Mouse (Mus musculus) forebrain, embryonic 16.5 days (tissue): ENCODE measurements around the gene Asphd2. TPM values are rescaled to one million over a fixed set of nuclear protein-coding genes. Genes with fewer than 3 reads are reported as not detected.

ENCODE experiments used
- ATAC-seq: fragments of 200-750 bp; cut with Nextera tagmentation; 2 replicates; pipeline ENCODE4 v1.8.0; 2017; ENCODE audit warnings: mild to moderate bottlenecking, moderate library complexity
- H3K27ac ChIP-seq: fragments of 300-500 bp; sonication (generic); 2 replicates; pipeline ENCODE4 v1.5.1; 2014; ENCODE audit warnings: low read length, control low read depth
- H3K27me3 ChIP-seq: fragments of 300-500 bp; sonication (generic); replicated peaks from 2 replicates; pipeline ENCODE4 v1.6.1; 2014; ENCODE audit warnings: low read length; ENCODE audit not compliant: control insufficient read depth, insufficient read depth
- H3K36me3 ChIP-seq: fragments of 300-500 bp; sonication (generic); 2 replicates; pipeline ENCODE4 v1.6.1; 2014; ENCODE audit not compliant: control insufficient read depth, insufficient read depth
- H3K4me1 ChIP-seq: fragments of 300-500 bp; sonication (generic); replicated peaks from 2 replicates; pipeline ENCODE4 v1.6.1; 2014; ENCODE audit warnings: low read length; ENCODE audit not compliant: control insufficient read depth, insufficient read depth
- H3K4me2 ChIP-seq: fragments of 300-500 bp; sonication (generic); 2 replicates; pipeline ENCODE4 v1.6.1; 2014; ENCODE audit warnings: mild to moderate bottlenecking, low read length, control low read depth
- H3K4me3 ChIP-seq: fragments of 300-500 bp; sonication (generic); replicated peaks from 2 replicates; pipeline ENCODE4 v1.5.1; 2014; ENCODE audit warnings: mild to moderate bottlenecking, low read length, control low read depth
- H3K9ac ChIP-seq: fragments of 300-500 bp; sonication (generic); replicated peaks from 2 replicates; pipeline ENCODE4 v1.6.1; 2014; ENCODE audit warnings: low read depth, low read length, control low read depth
- H3K9me3 ChIP-seq: fragments of 300-500 bp; sonication (generic); 2 replicates; pipeline ENCODE4 v1.6.1; 2016; ENCODE audit warnings: low read length; ENCODE audit not compliant: control insufficient read depth
- WGBS: fragments of 180-500 bp; shearing (Covaris S2); extraction: QIAGEN DNeasy Blood & Tissue Kit; methylation state at CpG from one replicate; pipeline ENCODE4 v1.1.7; 2014; 5-methylcytosine and 5-hydroxymethylcytosine counted together
- polyA plus RNA-seq: library from polyadenylated mRNA; unstranded; fragments of >200 nt; fragmentation: Nextera tagmentation; extraction: Ambion mirVana; gene quantifications from 2 replicates; pipeline ENCODE4 v1.2.1, GENCODE M21; 2015

Gene Asphd2
- polyA plus RNA-seq, 1 experiment from 2014 or later = 41.1 TPM

DNA sequence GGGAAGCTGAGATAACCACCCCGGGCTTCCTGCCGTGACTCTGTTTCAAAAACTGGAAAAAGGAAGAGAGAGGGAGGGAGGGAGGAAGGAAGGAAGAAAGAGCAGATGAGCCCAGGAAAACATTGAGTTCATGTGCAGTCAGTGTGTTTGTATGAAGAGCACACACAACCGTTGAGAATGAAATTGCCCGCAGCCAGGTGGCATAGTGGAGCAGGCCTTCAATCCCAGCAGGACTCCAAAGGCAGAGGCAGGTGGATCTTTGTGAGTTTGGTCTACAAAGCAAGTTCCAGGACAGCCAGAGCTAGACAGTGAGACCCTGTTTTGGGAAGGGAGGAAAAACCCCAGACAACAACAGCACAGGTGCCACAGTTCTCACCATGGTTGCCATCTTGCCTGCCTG is 27.3 kb downstream of the Asphd2 start:
- Histone ChIP-seq H3K4me2 (no peak overlapping the region), H3K9me3 (no peaks in the 10 kb centered on the region), H3K4me1 (peaks cover 23% of the 10 kb centered on the region), H3K27ac (no peak overlapping the region), H3K36me3 (peaks cover 7% of the 10 kb centered on the region), H3K27me3 (no peaks in the 10 kb centered on the region), H3K4me3 (no peak overlapping the region), H3K9ac (no peak overlapping the region)
- ATAC-seq = no peak
- whole genome bisulfite sequencing = 92% methylated on average over 4 of the region's 4 CpGs

DNA sequence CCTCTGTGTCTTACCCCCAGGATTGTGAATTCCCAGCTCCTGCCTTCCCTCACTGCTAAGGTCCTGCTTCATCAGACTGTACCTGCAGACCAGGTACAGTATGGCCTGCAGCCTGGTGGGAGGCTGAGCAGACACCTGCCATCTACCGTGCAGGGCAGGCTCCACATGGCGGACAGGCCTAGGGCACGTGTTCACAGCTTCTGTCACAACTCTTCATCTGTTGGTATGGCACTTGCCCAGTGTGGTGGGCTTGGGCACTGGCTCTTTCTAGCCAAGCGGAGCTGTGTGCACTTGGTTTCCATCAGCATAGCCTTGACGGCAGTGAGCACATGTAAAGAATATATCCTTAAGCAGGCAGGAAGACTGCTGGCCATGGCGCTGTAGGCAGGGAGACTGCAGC is 27.8 kb downstream of the Asphd2 start:
- Histone ChIP-seq H3K9ac (no peak overlapping the region), H3K4me3 (no peak overlapping the region), H3K4me1 (peaks cover 19% of the 10 kb centered on the region), H3K27me3 (no peaks in the 10 kb centered on the region), H3K36me3 (peaks cover 7% of the 10 kb centered on the region), H3K27ac (no peak overlapping the region), H3K9me3 (no peaks in the 10 kb centered on the region), H3K4me2 (no peak overlapping the region)
- ATAC-seq = no peak
- 94% methylated on average over 6 of the region's 6 CpGs for WGBS

DNA sequence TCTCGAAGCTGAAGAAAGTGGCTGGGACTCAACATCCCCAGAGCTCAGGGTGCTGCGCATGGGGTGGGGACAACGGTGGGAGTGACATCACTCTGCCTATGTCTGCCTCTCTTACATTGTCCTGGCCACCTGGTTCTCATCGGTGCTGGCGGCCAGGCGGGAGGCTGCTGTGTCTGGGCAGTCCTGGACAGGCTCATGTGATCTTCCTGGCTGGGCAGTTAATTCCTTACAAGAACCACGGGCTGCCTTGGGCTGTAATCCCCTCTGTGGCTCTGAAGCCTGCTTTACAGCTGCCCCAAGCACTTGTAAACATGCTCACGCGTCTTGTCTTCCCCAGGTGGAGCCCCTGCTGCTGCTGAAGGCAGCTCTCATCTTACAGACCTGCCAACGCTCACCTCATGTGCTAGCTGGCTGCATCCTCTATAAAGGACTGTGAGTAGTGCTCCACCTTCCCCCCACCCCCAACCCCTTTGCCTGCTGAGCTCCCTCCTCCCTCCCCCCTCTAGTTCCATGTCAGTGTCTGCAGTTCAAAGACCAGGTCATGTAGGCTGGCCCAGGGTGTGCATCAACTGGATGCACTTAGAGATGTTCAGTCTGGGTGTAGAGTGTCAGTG is 30.4 kb downstream of the Asphd2 start:
- Histone ChIP-seq H3K36me3 (peaks cover 7% of the 10 kb centered on the region; the same call in 1 of the 2 replicates), H3K9me3 (no peaks in the 10 kb centered on the region), H3K4me1 (0 out of 2 replicates have a peak, but pooled peaks cover under 1% of the 10 kb centered on the region), H3K27ac (no peak overlapping the region), H3K4me2 (no peak overlapping the region), H3K27me3 (no peaks in the 10 kb centered on the region), H3K9ac (no peak overlapping the region), H3K4me3 (no peak overlapping the region)
- 73% methylated on average over 10 of the region's 10 CpGs for WGBS
- no peak for ATAC-seq

DNA sequence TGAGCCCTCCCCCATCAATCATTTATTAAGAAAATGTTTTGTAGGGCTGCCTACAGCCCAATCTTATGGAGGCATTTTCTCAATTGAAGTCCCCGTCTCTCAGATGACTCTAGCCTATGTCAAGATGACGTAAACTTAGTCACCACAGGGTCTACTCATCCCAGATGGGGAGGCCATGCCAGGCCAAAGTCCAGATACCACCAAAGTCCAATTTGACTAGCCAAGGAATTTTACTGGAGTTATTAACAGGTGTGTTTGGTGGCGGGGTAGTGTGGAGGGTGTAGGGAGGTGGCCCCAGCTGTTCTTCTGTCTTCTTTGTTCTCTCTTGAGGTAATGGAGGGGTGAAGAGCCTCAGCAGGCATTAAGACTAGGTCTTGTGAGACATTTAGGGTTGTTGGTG is 34.6 kb downstream of the Asphd2 start:
- Histone ChIP-seq H3K4me3 (no peak overlapping the region), H3K27ac (no peak overlapping the region), H3K9me3 (no peaks in the 10 kb centered on the region), H3K9ac (no peak overlapping the region), H3K4me1 (no peaks in the 10 kb centered on the region), H3K27me3 (no peaks in the 10 kb centered on the region), H3K36me3 (0 out of 2 replicates have a peak, but pooled peaks cover 4% of the 10 kb centered on the region), H3K4me2 (no peak overlapping the region)
- WGBS = 90% methylated on average over 3 of the region's 3 CpGs
- ATAC-seq = no peak

DNA sequence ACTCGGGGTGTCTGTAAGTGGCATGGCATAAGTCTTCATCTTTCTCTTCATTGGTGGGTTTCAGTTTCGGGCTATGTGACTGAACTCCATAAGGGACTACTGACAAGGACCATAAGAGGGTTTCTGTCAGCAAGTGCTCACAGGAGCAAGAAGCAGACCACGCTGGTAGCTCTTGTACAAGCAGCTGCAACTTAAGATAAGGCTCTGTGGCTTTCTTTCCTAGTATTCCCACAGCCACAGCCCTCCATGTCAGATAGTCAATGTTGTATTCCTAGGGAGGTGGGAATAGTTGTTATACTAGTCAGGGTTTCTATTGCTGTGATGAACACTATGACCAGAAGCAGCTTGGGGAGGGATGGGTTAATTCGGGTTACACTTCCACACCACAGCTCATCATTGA is 35.1 kb downstream of the Asphd2 start:
- Histone ChIP-seq H3K4me1 (no peaks in the 10 kb centered on the region), H3K9ac (no peak overlapping the region), H3K4me2 (no peak overlapping the region), H3K4me3 (no peak overlapping the region), H3K27ac (no peak overlapping the region), H3K36me3 (no peaks in the 10 kb centered on the region), H3K9me3 (no peaks in the 10 kb centered on the region), H3K27me3 (no peaks in the 10 kb centered on the region)
- no peak for ATAC-seq
- 94% methylated on average over 4 of the region's 4 CpGs for WGBS

DNA sequence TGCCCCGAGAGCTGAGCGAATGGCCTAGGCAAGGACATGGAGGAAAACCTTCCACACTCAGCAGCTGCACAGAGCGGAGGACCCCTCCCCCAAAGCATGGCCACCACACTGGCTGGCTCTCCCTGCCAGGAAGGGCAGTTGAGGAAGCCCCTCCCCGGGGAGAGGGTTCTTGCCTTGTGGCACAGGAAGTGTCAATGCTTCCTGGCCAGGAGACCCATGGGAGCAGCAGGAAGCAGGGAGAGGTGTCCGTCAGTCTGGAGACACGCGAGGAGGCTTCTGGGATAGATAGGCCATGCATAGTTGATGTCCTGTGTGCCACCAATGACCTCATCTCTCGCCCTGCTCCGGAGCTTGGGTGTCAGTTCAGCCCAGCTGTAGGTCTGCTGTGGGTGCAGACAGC is 38.3 kb downstream of the Asphd2 start:
- Histone ChIP-seq H3K4me2 (no peak overlapping the region), H3K4me1 (no peaks in the 10 kb centered on the region), H3K9me3 (no peaks in the 10 kb centered on the region), H3K27me3 (no peaks in the 10 kb centered on the region), H3K27ac (no peak overlapping the region), H3K36me3 (peaks cover 5% of the 10 kb centered on the region; the same call in 1 of the 2 replicates), H3K4me3 (no peak overlapping the region), H3K9ac (no peak overlapping the region)
- WGBS = 94% methylated on average over 9 of the region's 9 CpGs
- no peak for ATAC-seq

DNA sequence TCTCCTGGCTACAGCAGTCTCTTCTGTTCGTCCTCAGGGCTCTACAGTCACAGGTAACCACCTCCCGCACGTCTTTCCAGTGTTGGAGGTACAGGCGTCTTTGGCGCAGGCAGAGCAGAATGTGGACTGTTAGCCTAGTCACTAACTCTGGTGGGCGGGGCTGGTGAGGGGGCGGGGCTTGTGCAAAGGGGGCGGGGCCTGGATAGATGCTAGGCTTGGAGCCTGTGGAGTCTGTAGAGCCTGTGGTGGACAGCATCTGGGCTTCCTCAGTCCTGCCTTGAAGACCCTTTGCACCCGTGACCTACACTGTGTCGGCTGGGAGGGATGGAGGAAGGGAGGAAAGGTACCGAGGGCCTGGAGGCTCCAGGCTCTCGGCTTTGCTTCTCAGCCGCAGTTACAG is 38.8 kb downstream of the Asphd2 start, which contains the start of gene Gm6583:
Gene Gm6583, minus strand, starts transcription at position 124 of the 400 bp plus-strand sequence.
- H3K27ac ChIP-seq = no peak within 1 kb of the TSS
- H3K9me3 ChIP-seq = no peaks in the 10 kb centered on the region
- H3K36me3 ChIP-seq = peaks cover 5% of the 10 kb centered on the region; the same call in 1 of the 2 replicates
- H3K27me3 ChIP-seq = no peaks in the 10 kb centered on the region
- no peaks in the 10 kb centered on the region for H3K4me1 ChIP-seq
- H3K4me3 ChIP-seq = no peak within 1 kb of the TSS
- H3K9ac ChIP-seq = no peak within 1 kb of the TSS
- H3K4me2 ChIP-seq = no peak within 1 kb of the TSS
- ATAC-seq = no peak
- WGBS = 66% methylated on average over 13 of the region's 13 CpGs

DNA sequence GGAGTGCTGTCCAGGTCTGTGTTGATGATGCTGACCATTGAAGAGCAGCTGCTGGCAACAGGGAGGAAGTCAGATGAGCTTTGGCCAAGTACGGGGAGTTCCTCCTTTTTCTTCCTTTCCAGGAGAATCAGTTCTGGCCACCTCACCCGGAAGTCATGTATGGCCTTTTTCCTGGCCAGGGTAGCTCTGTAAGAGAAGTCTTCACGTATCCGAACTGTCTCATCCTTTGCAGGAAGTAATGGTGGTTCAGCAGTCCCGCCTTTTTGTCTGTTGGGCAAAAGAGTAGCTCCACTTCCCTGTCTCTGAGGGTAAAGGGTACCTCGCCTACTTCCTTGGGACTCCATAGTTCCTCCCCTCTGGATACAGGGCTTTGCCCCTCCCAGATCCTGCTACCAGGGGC is 39.2 kb downstream of the Asphd2 start:
- Histone ChIP-seq H3K27ac (no peak overlapping the region), H3K9ac (no peak overlapping the region), H3K4me3 (no peak overlapping the region), H3K27me3 (no peaks in the 10 kb centered on the region), H3K4me2 (no peak overlapping the region), H3K9me3 (no peaks in the 10 kb centered on the region), H3K36me3 (peaks cover 5% of the 10 kb centered on the region; the same call in 1 of the 2 replicates), H3K4me1 (no peaks in the 10 kb centered on the region)
- ATAC-seq = no peak
- 92% methylated on average over 6 of the region's 6 CpGs for WGBS

DNA sequence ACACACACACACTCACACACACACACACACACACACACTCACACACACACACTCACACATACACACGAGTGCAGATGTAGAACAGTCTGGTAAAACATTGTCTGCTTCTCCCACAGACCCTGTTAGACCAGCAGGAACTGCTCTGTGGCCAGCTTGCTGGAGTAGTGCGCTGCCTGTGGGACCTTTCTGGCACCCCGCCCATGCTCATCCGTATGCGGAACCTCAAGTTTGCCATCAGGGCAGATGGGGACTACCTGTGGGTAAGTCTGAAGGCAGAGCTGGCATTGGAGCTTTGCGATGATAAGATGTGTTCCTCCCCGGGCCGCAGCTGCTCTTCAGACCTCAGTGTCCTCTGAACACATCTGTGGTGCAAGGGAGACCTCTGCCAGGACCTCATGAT is 45.5 kb downstream of the Asphd2 start:
- no peak overlapping the region for H3K4me3 ChIP-seq
- peaks cover 11% of the 10 kb centered on the region for H3K4me1 ChIP-seq
- no peaks in the 10 kb centered on the region for H3K27me3 ChIP-seq
- H3K9ac ChIP-seq = no peak overlapping the region
- H3K4me2 ChIP-seq = no peak overlapping the region
- no peaks in the 10 kb centered on the region for H3K9me3 ChIP-seq
- no peak overlapping the region for H3K27ac ChIP-seq
- peaks cover 18% of the 10 kb centered on the region for H3K36me3 ChIP-seq
- ATAC-seq = no peak
- 84% methylated on average over 8 of the region's 8 CpGs for WGBS
